Mouse (Mus musculus) erythroblast, embryonic 14.5 days (primary cell): ENCODE measurements around the gene Stxbp2.

Experiments
- GATA1 ChIP-seq: IDR thresholded peaks from 2 replicates; pipeline ENCODE4 v1.6.1; 2012; ENCODE audit warnings: low read length, inconsistent platforms, mixed read lengths
- TAL1 ChIP-seq: IDR thresholded peaks from 3 replicates; pipeline ENCODE4 v1.6.1; 2012; ENCODE audit warnings: low read length, inconsistent platforms, mixed read lengths

- TF ChIP-seq TAL1: no peak
- no peak for TF ChIP-seq GATA1
Observed at GRCm38 (mm10) chr8:3654726-3655508, 24.2 kb downstream of the Stxbp2 start.
